Mouse (Mus musculus) hindbrain, postnatal 0 days (tissue): ENCODE data around the gene Irs2. TPM values are rescaled to one million over a fixed set of nuclear protein-coding genes. Genes with fewer than 3 reads are reported as not detected.
A peak's percentile ranks its signal among the peaks of the same experiment; 100 is the strongest.

Experiments used
- ATAC-seq: fragments of 200-750 bp; cut with Nextera tagmentation; 2 replicates; pipeline ENCODE4 v1.8.0; 2017; ENCODE audit warnings: mild to moderate bottlenecking, moderate TSS enrichment, moderate library complexity
- DNase-seq: peaks from one replicate; pipeline ENCODE4 v3.0.0-alpha.2; 2015; ENCODE audit warnings: low spot score
- H3K27ac ChIP-seq: fragments of 300-500 bp; sonication (generic); 2 replicates; pipeline ENCODE4 v1.5.1; 2014; ENCODE audit warnings: mild to moderate bottlenecking
- H3K27me3 ChIP-seq: fragments of 300-500 bp; sonication (generic); 2 replicates; pipeline ENCODE4 v1.6.1; 2014; ENCODE audit warnings: low read length, mixed read lengths; ENCODE audit not compliant: insufficient read depth
- H3K36me3 ChIP-seq: fragments of 300-500 bp; sonication (generic); 2 replicates; pipeline ENCODE4 v1.6.1; 2014; ENCODE audit warnings: low read length, mixed read lengths; ENCODE audit not compliant: insufficient read depth
- H3K4me1 ChIP-seq: fragments of 300-500 bp; sonication (generic); 2 replicates; pipeline ENCODE4 v1.6.1; 2014; ENCODE audit warnings: antibody characterized with exemption, low read length, mixed read lengths; ENCODE audit not compliant: insufficient read depth
- H3K4me2 ChIP-seq: fragments of 300-500 bp; sonication (generic); 2 replicates; pipeline ENCODE4 v1.6.1; 2014; ENCODE audit warnings: low read depth, mild to moderate bottlenecking, low read length, moderate library complexity, mixed read lengths
- H3K4me3 ChIP-seq: fragments of 300-500 bp; sonication (generic); 2 replicates; pipeline ENCODE4 v1.5.1; 2014; ENCODE audit warnings: low read length
- H3K9ac ChIP-seq: fragments of 300-500 bp; sonication (generic); replicated peaks from 2 replicates; pipeline ENCODE4 v1.6.1; 2014; ENCODE audit warnings: mild to moderate bottlenecking, low read length, moderate library complexity, mixed read lengths
- H3K9me3 ChIP-seq: fragments of 300-500 bp; sonication (generic); 2 replicates; pipeline ENCODE4 v1.6.1; 2016; ENCODE audit warnings: low read length, mixed read lengths
- CTCF ChIP-seq: IDR thresholded peaks from 2 replicates; pipeline ENCODE4 v1.5.1; 2016; ENCODE audit warnings: antibody characterized with exemption, control low read depth, low read depth
- WGBS: fragments of 180-500 bp; shearing (Covaris S2); extraction: QIAGEN DNeasy Blood & Tissue Kit; methylation state at CpG from one replicate; pipeline ENCODE4 v1.1.7; 2014; 5-methylcytosine and 5-hydroxymethylcytosine counted together
- polyA plus RNA-seq: library from polyadenylated mRNA; unstranded; fragments of >200 nt; fragmentation: Nextera tagmentation; extraction: Ambion mirVana; gene quantifications from 2 replicates; pipeline ENCODE4 v1.2.1, GENCODE M21; 2015
- total RNA-seq: library from RNA; depleted of rRNA; stranded (reverse); fragments of >200 nt; gene quantifications from 2 replicates; pipeline ENCODE4 v1.2.3, GENCODE M21; 2014

The Irs2 gene
- total and polyA plus RNA-seq, 2 experiments from 2014 or later, result 7.3 to 42.4 TPM

DNA sequence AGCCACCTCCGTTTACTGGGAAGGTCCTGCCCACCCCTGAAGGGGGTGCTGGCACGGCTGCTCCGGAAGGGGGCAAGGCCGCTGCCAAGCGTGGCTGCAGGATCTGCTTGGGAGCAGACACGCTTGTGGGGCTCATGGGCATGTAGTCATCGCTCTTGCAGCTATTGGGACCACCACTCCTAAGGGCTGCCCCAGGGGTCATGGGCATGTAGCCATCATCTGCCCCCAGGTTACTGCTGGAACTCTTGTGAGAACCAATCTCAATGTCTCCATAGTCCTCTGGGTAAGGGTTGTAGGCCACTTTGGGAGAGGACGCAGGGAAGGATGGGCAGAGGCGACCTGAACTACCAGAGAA is 2.0 kb downstream of the Irs2 start:
- H3K27ac ChIP-seq, result 0 out of 2 replicates have a peak overlapping the region, but pooled peaks have one; percentile 100
- H3K36me3 ChIP-seq, result no peaks in the 10 kb centered on the region
- DNase-seq, result no peak
- 74% methylated on average over 9 of the region's 9 CpGs for WGBS
- no peak for ATAC-seq
- TF ChIP-seq CTCF, result no peak
- no peaks in the 10 kb centered on the region for H3K27me3 ChIP-seq
- peak overlapping the region; percentile 88 for H3K4me2 ChIP-seq
- H3K4me3 ChIP-seq, result peak overlapping the region; percentile 78
- H3K4me1 ChIP-seq, result peaks cover 43% of the 10 kb centered on the region
- no peaks in the 10 kb centered on the region for H3K9me3 ChIP-seq
- peak overlapping the region; percentile 96 for H3K9ac ChIP-seq

DNA sequence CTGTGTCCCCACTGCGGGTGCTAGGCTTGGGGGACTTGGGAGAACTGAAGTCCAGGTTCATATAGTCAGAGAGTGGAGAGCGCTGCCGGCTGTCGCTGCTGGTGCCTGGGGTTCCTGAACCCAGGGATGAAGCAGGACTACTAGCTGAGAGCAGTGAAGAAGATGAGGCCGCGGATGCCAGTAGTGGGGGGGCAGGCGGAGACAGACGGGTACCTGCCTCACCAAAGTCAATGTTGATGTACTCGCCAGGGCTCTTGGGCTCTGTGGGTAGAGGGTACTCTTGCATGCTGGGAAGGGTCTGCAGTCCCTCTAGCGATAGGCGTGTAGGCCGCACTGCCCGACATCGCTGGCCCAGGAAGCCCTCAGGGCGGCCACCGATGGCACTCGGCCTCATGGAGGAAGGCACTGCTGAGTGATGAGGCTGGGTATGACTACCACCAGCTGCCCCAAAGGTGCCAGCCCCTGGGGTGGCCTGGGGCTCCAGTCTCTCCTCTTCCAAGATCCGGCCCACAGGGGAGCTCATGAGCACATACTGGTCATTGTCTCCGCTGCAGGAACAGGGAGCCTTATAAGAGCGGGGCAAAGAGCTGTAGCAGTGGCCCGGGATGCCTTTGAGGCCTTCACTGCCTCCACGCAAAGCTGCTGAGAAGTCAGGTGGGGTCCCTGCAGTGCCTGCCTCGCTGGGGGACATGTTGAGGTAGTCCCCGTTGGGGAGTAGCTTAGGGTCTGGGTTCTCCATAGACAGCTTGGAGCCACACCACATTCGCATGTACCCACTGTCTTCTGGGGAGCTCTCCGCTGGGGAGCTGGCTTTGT is 2.6 kb downstream of the Irs2 start:
- 78% methylated on average over 26 of the region's 26 CpGs for WGBS
- Histone ChIP-seq H3K4me1 (peaks cover 44% of the 10 kb centered on the region), H3K9ac (peak overlapping the region; percentile 96; the same call in 1 of the 2 replicates), H3K27ac (no peak overlapping the region), H3K9me3 (no peaks in the 10 kb centered on the region), H3K4me2 (peak overlapping the region; percentile 88), H3K4me3 (peak overlapping the region; percentile 78), H3K36me3 (no peaks in the 10 kb centered on the region), H3K27me3 (no peaks in the 10 kb centered on the region)
- 0 out of 2 replicates have a peak, but pooled peaks have one; percentile 4 for TF ChIP-seq CTCF
- DNase-seq, result no peak
- ATAC-seq, result no peak

- WGBS, result 63% methylated on average over 22 of the region's 22 CpGs
- no peak for TF ChIP-seq CTCF
- Histone ChIP-seq H3K4me3 (peak overlapping the region; percentile 78), H3K9me3 (no peaks in the 10 kb centered on the region), H3K4me1 (peaks cover 49% of the 10 kb centered on the region), H3K4me2 (peak overlapping the region; percentile 88), H3K27ac (peak overlapping the region; percentile 51; the same call in 1 of the 2 replicates), H3K36me3 (no peaks in the 10 kb centered on the region), H3K27me3 (no peaks in the 10 kb centered on the region), H3K9ac (peak overlapping the region; percentile 58)
- ATAC-seq (no peak), DNase-seq (no peak)
Measured at GRCm38 (mm10) chr8:11004781-11005459, 3.3 kb downstream of the Irs2 start.

DNA sequence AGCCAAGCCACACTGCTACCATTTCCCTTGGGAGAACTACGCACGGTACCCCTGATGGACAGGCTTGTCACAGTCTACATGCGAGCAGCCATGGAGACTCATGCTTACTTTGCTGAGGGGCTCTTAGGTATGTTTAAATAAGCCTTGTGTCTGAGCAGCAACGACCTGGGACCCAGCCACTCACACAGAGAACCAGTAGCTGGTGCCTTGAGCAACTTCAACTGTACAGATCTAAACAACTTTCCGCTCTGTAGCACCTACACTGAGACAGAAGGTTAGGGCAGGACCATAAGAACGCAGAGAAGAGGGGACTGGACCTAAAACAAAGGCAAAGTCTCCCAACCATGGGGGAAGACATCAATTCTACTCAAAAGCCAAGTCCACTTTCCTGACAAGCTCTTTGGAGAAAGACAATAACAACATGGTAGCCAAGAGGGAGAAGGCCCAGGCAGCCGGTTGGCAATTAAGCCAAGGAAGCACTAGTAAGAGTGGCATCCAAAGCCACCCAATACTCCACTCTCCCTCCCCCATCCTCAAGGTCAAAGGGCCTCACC is 4.3 kb downstream of the Irs2 start:
- WGBS, result 24% methylated on average over 7 of the region's 7 CpGs
- Histone ChIP-seq H3K4me3 (peak overlapping the region; percentile 78), H3K36me3 (no peaks in the 10 kb centered on the region), H3K4me1 (peaks cover 52% of the 10 kb centered on the region), H3K9ac (peak overlapping the region; percentile 58), H3K27me3 (no peaks in the 10 kb centered on the region), H3K27ac (peak overlapping the region; percentile 51; the same call in 1 of the 2 replicates), H3K4me2 (peak overlapping the region; percentile 88), H3K9me3 (no peaks in the 10 kb centered on the region)
- no peak for ATAC-seq
- DNase-seq, result no peak
- TF ChIP-seq CTCF, result no peak

- ATAC-seq (no peak), DNase-seq (no peak)
- Histone ChIP-seq H3K4me2 (peak overlapping the region; percentile 88), H3K27ac (peak overlapping the region; percentile 51), H3K4me1 (peaks cover 52% of the 10 kb centered on the region), H3K27me3 (no peaks in the 10 kb centered on the region), H3K9ac (peak overlapping the region; percentile 58), H3K36me3 (no peaks in the 10 kb centered on the region), H3K9me3 (no peaks in the 10 kb centered on the region), H3K4me3 (peak overlapping the region; percentile 78)
- WGBS, result 34% methylated on average over 6 of the region's 6 CpGs
- no peak for TF ChIP-seq CTCF
Measured at GRCm38 (mm10) chr8:11003253-11003652, 5.0 kb downstream of the Irs2 start.

DNA sequence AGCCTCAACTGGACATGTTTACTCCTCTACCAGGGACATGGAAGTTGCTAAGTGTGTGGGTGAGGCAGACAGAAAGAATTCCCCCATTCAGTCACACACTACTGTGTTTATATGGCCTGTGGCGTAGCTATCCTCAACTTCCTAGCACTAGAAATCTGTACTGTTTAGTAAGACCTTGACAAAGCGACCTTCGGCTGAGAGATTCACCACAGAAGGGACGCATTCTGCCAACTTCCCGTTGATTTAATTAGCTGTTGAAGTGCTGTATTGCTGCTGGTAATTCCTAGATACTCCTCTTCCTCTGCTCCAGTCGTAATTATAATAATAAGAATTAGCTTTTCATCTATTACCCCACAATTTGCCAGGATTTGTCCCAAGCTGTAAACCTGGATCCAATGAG is 5.4 kb downstream of the Irs2 start:
- H3K4me1 ChIP-seq, result peaks cover 52% of the 10 kb centered on the region
- H3K36me3 ChIP-seq, result no peaks in the 10 kb centered on the region
- no peak overlapping the region for H3K27ac ChIP-seq
- WGBS, result 22% methylated on average over 6 of the region's 6 CpGs
- peak overlapping the region; percentile 58; the same call in 1 of the 2 replicates for H3K9ac ChIP-seq
- TF ChIP-seq CTCF, result no peak
- H3K4me3 ChIP-seq, result peak overlapping the region; percentile 78
- H3K4me2 ChIP-seq, result peak overlapping the region; percentile 88
- no peaks in the 10 kb centered on the region for H3K9me3 ChIP-seq
- ATAC-seq, result no peak
- no peak for DNase-seq
- no peaks in the 10 kb centered on the region for H3K27me3 ChIP-seq
